Comparison of ENCODE assay signal across 13 mouse cellular contexts in the genomic region with DNA sequence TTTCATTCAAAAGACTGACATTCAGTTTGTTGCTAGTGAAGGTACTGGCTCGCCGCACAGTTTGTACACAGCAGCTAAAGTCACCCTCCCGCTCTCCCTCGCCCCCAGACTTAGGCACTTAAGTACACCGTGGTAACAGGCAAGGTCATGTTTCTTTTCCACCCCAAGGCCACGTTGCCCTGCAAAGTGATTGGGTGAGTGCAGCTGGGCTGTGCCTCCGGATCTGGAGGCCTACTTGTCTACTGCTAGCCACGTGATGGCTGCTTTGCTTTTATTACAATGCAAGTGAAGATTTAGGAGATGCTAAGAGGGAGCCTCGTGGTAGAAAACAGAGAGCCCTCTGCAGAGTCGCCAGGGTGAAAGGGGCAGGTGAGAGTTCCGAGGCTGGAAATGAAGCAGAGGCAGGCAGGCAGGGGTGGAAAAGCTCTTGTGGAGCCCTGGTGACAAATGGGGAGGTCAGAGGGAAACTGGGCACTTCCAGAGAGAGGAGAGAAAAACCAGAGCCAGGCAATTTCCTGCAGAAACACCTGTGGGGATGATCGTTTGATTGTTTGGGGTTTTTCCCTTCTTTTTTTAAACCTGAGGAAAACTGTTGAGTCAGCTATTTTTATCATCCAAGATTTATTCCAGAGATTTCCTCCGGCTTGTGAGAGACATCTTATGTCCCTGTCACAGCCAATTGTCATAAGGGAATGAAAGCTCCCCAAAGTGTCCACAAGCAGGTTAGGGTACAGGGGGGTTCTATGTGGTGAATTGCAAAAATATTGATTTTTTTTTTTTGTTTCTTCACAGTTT.
DNase-seq lines count a peak whose midpoint lies in the region; TF ChIP-seq lines count a peak whose summit lies in the region.
"Had no signal": no experiment of that assay in that cellular context is flagged by ENCODE, and none has a peak within 500 bp of the region (broad histone marks: within the 10 kb centered on the region; RNA-seq: fewer than 3 reads in every experiment).

No protein-coding gene starts in this region.

- H3K27me3 ChIP-seq in ES-Bruce4 (ENCODE audit: control insufficient read depth, insufficient read depth, low read length, poor library complexity, severe bottlenecking) = no peaks in the 10 kb centered on the region
- H3K27me3 ChIP-seq: hindbrain, embryonic 15.5 days had no signal

- no peak overlapping the region for H3K4me3 ChIP-seq in ES-Bruce4 (ENCODE audit: low read depth, low read length)
- H3K4me3 ChIP-seq: hindbrain, embryonic 15.5 days; left cerebral cortex, adult 2 months had no signal

- H3K27ac ChIP-seq in ES-Bruce4 (ENCODE audit: insufficient read depth, low read length) = no peak overlapping the region
- H3K27ac ChIP-seq: hindbrain, embryonic 15.5 days; left cerebral cortex, adult 2 months had no signal

- peaks cover 2% of the 10 kb centered on the region for H3K4me1 ChIP-seq in ES-Bruce4 (ENCODE audit: control insufficient read depth, insufficient read depth, low read length)

- no peak for TF ChIP-seq POLR2A in ES-Bruce4 (IDR thresholded peaks at IDR 0.05; ENCODE audit: insufficient read depth, low read length)

- TF ChIP-seq CTCF in ES-Bruce4 (IDR thresholded peaks at IDR 0.05; ENCODE audit: low read depth, low read length) = no peak

- intact Hi-C loops in left cerebral cortex, postnatal 14 days (cut with DNase I) = loop anchor here (10.0 kb wide), 1 partner anchor 69 kb away; no protein-coding TSS in a partner anchor

- H3K9ac ChIP-seq in ES-Bruce4 (ENCODE audit: low read depth, poor library complexity, severe bottlenecking) = no peak overlapping the region
- H3K9ac ChIP-seq: forebrain, postnatal 0 days; hindbrain, embryonic 15.5 days had no signal

- peak; percentile 14 for DNase-seq in kidney, adult 11 months
- no peak for DNase-seq in kidney, postnatal 10 days
- peak; percentile 53 for DNase-seq in ZHBTc4 (ENCODE audit: low read depth, low spot score)
- peak; percentile 62 for DNase-seq in hindlimb bud, embryonic 11.5 days (ENCODE audit: extremely low spot score, low read depth, low spot score)
- no peak for DNase-seq in left cerebral cortex, postnatal 14 days (ENCODE audit: low spot score in 2 of 2)
- no peak for DNase-seq in layer of hippocampus, adult 8-10 months (ENCODE audit: low spot score in 2 of 2)
- no peak for DNase-seq in layer of hippocampus, postnatal 10 days (ENCODE audit: low spot score in 2 of 2)
- DNase-seq: forebrain, postnatal 0 days; right cerebral cortex, postnatal 4 days; thymus, adult 2 months had no signal

- H3K36me3 ChIP-seq in ES-Bruce4 (ENCODE audit: control insufficient read depth, insufficient read depth, low read length, poor library complexity, severe bottlenecking) = no peaks in the 10 kb centered on the region
- H3K36me3 ChIP-seq: hindbrain, embryonic 15.5 days had no signal

- peak; percentile 63; the same call in 1 of the 2 replicates for TF ChIP-seq EP300 in ES-Bruce4 (IDR thresholded peaks at IDR 0.05; ENCODE audit: insufficient read depth, low read depth, low read length)

- H3K9me3 ChIP-seq in ES-Bruce4 (replicated peaks; ENCODE audit: control insufficient read depth, insufficient read depth, low read length, poor library complexity, severe bottlenecking) = no peaks in the 10 kb centered on the region
- H3K9me3 ChIP-seq: hindbrain, embryonic 15.5 days had no signal

Comparison
In these comparisons a context has a peak if more than half of its experiments do, and no peak if none do; other contexts are left out.
1. DNase-seq: peak in kidney, adult 11 months (single experiment), ZHBTc4 (single experiment) and hindlimb bud, embryonic 11.5 days (single experiment); none in kidney, postnatal 10 days (single experiment), left cerebral cortex, postnatal 14 days (0 of 2), layer of hippocampus, adult 8-10 months (0 of 2) and layer of hippocampus, postnatal 10 days (0 of 2).